Mouse (Mus musculus) midbrain, embryonic 16.5 days (tissue): ENCODE data around the gene Tubb4b. TPM values are rescaled to one million over a fixed set of nuclear protein-coding genes. Genes with fewer than 3 reads are reported as not detected.
A peak's percentile ranks its signal among the peaks of the same experiment; 100 is the strongest.

Experiments used
- ATAC-seq: fragments of 200-750 bp; cut with Nextera tagmentation; 2 replicates; pipeline ENCODE4 v1.8.0; 2017; ENCODE audit warnings: moderate TSS enrichment
- H3K27ac ChIP-seq: fragments of 300-500 bp; sonication (generic); 2 replicates; pipeline ENCODE4 v1.5.1; 2014; ENCODE audit warnings: mild to moderate bottlenecking, low read length, mixed read lengths
- H3K27me3 ChIP-seq: fragments of 300-500 bp; sonication (generic); 2 replicates; pipeline ENCODE4 v1.6.1; 2014; ENCODE audit warnings: low read depth, low read length, mixed read lengths; ENCODE audit not compliant: control insufficient read depth, insufficient read depth
- H3K36me3 ChIP-seq: fragments of 300-500 bp; sonication (generic); 2 replicates; pipeline ENCODE4 v1.6.1; 2014; ENCODE audit warnings: mild to moderate bottlenecking, low read length, moderate library complexity, mixed read lengths; ENCODE audit not compliant: control insufficient read depth, insufficient read depth
- H3K4me1 ChIP-seq: fragments of 300-500 bp; sonication (generic); 2 replicates; pipeline ENCODE4 v1.6.1; 2014; ENCODE audit warnings: mild to moderate bottlenecking, low read length, mixed read lengths; ENCODE audit not compliant: control insufficient read depth, insufficient read depth
- H3K4me2 ChIP-seq: fragments of 300-500 bp; sonication (generic); 2 replicates; pipeline ENCODE4 v1.6.1; 2014; ENCODE audit warnings: mild to moderate bottlenecking, low read length, mixed read lengths
- H3K4me3 ChIP-seq: fragments of 300-500 bp; sonication (generic); 2 replicates; pipeline ENCODE4 v1.5.1; 2014; ENCODE audit warnings: low read depth, mild to moderate bottlenecking, low read length, moderate library complexity, mixed read lengths
- H3K9ac ChIP-seq: fragments of 300-500 bp; sonication (generic); 2 replicates; pipeline ENCODE4 v1.6.1; 2014; ENCODE audit warnings: low read depth, low read length, mixed read lengths
- H3K9me3 ChIP-seq: fragments of 300-500 bp; sonication (generic); replicated peaks from 2 replicates; pipeline ENCODE4 v1.6.1; 2014; ENCODE audit warnings: mild to moderate bottlenecking, low read length, mixed read lengths; ENCODE audit not compliant: control insufficient read depth, poor library complexity, severe bottlenecking
- WGBS: fragments of 180-500 bp; shearing (Covaris S2); extraction: QIAGEN DNeasy Blood & Tissue Kit; methylation state at CpG from one replicate; pipeline ENCODE4 v1.1.7; 2014; 5-methylcytosine and 5-hydroxymethylcytosine counted together
- polyA plus RNA-seq: library from polyadenylated mRNA; unstranded; fragments of >200 nt; fragmentation: Nextera tagmentation; extraction: Ambion mirVana; gene quantifications from 2 replicates; pipeline ENCODE4 v1.2.1, GENCODE M21; 2015

The Tubb4b gene
- polyA plus RNA-seq, 1 experiment from 2014 or later: 421 TPM

GRCm38 (mm10) chr2:25210686-25211085, 13.8 kb downstream of the Tubb4b start:
- H3K27ac ChIP-seq: peak overlapping the region; percentile 94
- H3K9me3 ChIP-seq: no peaks in the 10 kb centered on the region
- peaks cover 34% of the 10 kb centered on the region for H3K4me1 ChIP-seq
- peak overlapping the region; percentile 87 for H3K4me3 ChIP-seq
- H3K27me3 ChIP-seq: no peaks in the 10 kb centered on the region
- ATAC-seq: peak; percentile 53
- 0% methylated on average over 24 of the region's 24 CpGs for WGBS
- peak overlapping the region; percentile 85 for H3K4me2 ChIP-seq
- H3K36me3 ChIP-seq: no peaks in the 10 kb centered on the region; the same call in 1 of the 2 replicates
- H3K9ac ChIP-seq: peak overlapping the region; percentile 90

GRCm38 (mm10) chr2:25207593-25207992, 16.9 kb downstream of the Tubb4b start:
- no peak overlapping the region for H3K4me2 ChIP-seq
- ATAC-seq: no peak
- no peak overlapping the region for H3K27ac ChIP-seq
- H3K4me3 ChIP-seq: no peak overlapping the region
- peaks cover 12% of the 10 kb centered on the region for H3K36me3 ChIP-seq
- peaks cover 34% of the 10 kb centered on the region for H3K4me1 ChIP-seq
- WGBS: 88% methylated on average over 1 of the region's 1 CpGs
- H3K9ac ChIP-seq: no peak overlapping the region
- H3K27me3 ChIP-seq: no peaks in the 10 kb centered on the region
- no peaks in the 10 kb centered on the region for H3K9me3 ChIP-seq

DNA sequence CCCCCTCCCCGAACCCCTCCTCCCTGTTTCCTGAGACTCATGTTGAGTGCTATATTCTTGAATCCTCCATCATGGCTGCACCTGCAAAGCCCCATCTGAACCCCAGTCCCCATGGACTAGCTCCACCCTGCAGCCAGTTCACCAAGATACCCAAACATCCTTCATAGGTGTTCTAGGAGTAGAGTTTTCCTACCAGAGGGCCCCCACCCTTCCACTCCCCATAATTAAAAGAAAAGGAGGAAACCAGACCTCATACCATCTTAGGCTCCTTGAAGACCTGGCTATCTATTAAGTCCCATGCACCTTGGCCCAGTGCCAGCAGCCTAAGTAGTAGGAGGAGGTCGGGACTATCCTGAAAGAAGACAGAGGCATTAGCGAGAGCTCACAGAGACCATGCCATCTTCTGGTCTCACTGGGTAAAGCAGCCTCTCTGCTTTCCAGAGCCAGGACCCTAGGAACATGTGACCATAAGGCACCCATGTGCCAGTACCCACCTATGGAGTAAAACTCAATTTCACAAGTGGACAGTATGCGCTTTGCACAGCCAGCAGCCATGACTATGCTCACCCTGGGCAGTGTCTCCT, 20.8 kb downstream of the Tubb4b start:
- peaks cover 31% of the 10 kb centered on the region for H3K36me3 ChIP-seq
- 61% methylated on average over 4 of the region's 4 CpGs for WGBS
- no peak overlapping the region for H3K9ac ChIP-seq
- H3K4me1 ChIP-seq: peaks cover 13% of the 10 kb centered on the region; the same call in 1 of the 2 replicates
- no peak for ATAC-seq
- no peak overlapping the region for H3K4me3 ChIP-seq
- H3K9me3 ChIP-seq: no peaks in the 10 kb centered on the region
- no peak overlapping the region for H3K4me2 ChIP-seq
- H3K27me3 ChIP-seq: no peaks in the 10 kb centered on the region
- no peak overlapping the region for H3K27ac ChIP-seq

DNA sequence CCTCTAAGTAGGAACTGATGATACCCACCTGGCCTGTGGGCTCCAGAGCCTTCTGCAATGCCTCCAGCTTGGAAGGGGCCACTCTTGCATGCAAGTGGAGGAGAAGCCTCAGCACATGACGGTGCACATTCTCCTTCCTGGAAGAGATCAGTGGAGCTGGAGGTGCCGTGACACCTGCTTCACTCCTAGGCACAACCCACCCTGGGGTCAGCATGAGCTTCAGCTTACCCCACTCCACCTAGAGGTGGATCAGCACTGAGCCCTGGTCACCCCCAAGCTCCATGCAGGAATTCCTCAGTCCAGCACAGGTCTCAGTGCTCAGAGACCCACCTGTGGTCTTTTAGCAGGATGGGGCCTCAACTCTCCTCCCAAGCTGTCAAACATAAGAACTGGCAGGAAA, 23.9 kb downstream of the Tubb4b start:
- no peak overlapping the region for H3K9ac ChIP-seq
- no peak for ATAC-seq
- H3K4me2 ChIP-seq: no peak overlapping the region
- no peaks in the 10 kb centered on the region for H3K4me1 ChIP-seq
- peaks cover 31% of the 10 kb centered on the region for H3K36me3 ChIP-seq
- H3K27me3 ChIP-seq: peaks cover 13% of the 10 kb centered on the region
- no peak overlapping the region for H3K27ac ChIP-seq
- H3K9me3 ChIP-seq: no peaks in the 10 kb centered on the region
- no peak overlapping the region for H3K4me3 ChIP-seq
- WGBS: 93% methylated on average over 2 of the region's 2 CpGs

- Histone ChIP-seq H3K4me1 (no peaks in the 10 kb centered on the region; the same call in 1 of the 2 replicates), H3K4me3 (no peak overlapping the region), H3K27me3 (peaks cover 21% of the 10 kb centered on the region), H3K36me3 (peaks cover 22% of the 10 kb centered on the region), H3K9ac (no peak overlapping the region), H3K4me2 (no peak overlapping the region), H3K9me3 (no peaks in the 10 kb centered on the region), H3K27ac (no peak overlapping the region)
- ATAC-seq: no peak
These were observed 26.6 kb downstream of the Tubb4b start for GRCm38 (mm10) chr2:25197946-25198345.

GRCm38 (mm10) chr2:25197191-25197590, 27.3 kb downstream of the Tubb4b start:
- peaks cover 21% of the 10 kb centered on the region for H3K27me3 ChIP-seq
- WGBS: 19% methylated on average over 2 of the region's 2 CpGs

DNA sequence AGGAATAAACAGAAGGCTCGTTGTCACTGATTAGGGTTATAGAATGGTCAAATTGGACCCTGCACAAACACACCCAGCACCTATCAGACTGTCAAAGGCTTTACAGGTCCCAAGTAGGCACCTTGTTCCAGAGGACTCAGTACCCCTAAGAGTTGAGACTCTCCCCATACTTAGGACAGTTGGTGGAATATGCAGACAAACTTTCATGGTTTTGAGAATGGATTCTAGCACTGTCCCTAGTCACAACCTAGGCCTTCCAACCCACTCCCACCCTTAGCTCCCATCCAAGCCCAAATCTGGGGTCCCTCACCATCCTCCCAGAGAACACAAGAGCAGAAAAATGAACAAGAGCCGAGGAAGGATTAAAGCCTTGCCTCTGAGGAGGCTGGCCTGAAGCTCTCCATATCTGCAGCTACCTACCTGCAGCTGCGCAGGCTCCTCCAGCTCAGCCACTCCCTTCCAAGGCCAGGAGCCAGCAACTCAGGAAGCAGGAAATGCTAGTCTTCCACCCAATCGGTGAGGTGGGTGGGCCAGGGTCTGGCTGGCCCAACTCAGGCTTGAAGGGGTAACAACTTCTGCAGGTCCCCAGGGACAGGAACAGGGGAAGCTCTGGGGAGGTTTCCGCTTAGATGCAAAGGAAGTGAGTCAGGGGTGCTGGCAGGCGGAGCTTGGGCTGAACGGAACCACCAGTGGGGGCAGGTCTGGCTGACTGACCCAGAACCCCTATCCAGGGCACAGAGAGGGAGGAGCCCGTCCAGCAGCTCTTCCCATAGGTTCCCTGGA, 28.1 kb downstream of the Tubb4b start, which contains the start of gene Tor4a:
Tor4a (minus strand) TSS at position 715 of the 783 bp plus-strand sequence.
- 11% methylated on average over 8 of the region's 8 CpGs for WGBS
- Histone ChIP-seq H3K4me2 (no peak within 1 kb of the TSS), H3K36me3 (peaks cover 17% of the 10 kb centered on the region), H3K4me3 (no peak within 1 kb of the TSS), H3K27ac (no peak within 1 kb of the TSS), H3K27me3 (peaks cover 21% of the 10 kb centered on the region), H3K9me3 (no peaks in the 10 kb centered on the region), H3K4me1 (no peaks in the 10 kb centered on the region; the same call in 1 of the 2 replicates), H3K9ac (no peak within 1 kb of the TSS)
- no peak for ATAC-seq

More at GRCm38 (mm10) chr2:25197191-25197590, 27.3 kb downstream of the Tubb4b start:
- H3K4me1 ChIP-seq: no peaks in the 10 kb centered on the region; the same call in 1 of the 2 replicates
- H3K9ac ChIP-seq: no peak overlapping the region
- no peaks in the 10 kb centered on the region for H3K9me3 ChIP-seq
- H3K4me3 ChIP-seq: no peak overlapping the region
- no peak overlapping the region for H3K4me2 ChIP-seq
- no peak overlapping the region for H3K27ac ChIP-seq
- H3K36me3 ChIP-seq: peaks cover 17% of the 10 kb centered on the region
- ATAC-seq: no peak

GRCm38 (mm10) chr2:25195211-25196156, 29.0 kb downstream of the Tubb4b start:
- H3K9me3 ChIP-seq: no peaks in the 10 kb centered on the region
- H3K4me3 ChIP-seq: no peak overlapping the region
- H3K27ac ChIP-seq: no peak overlapping the region
- no peaks in the 10 kb centered on the region; the same call in 1 of the 2 replicates for H3K4me1 ChIP-seq
- ATAC-seq: no peak
- H3K4me2 ChIP-seq: no peak overlapping the region
- no peak overlapping the region for H3K9ac ChIP-seq
- WGBS: 23% methylated on average over 55 of the region's 55 CpGs
- H3K27me3 ChIP-seq: peaks cover 21% of the 10 kb centered on the region
- H3K36me3 ChIP-seq: peaks cover 9% of the 10 kb centered on the region; the same call in 1 of the 2 replicates
